Mouse (Mus musculus) ES-E14 (cell line): ENCODE data around the gene Med25. TPM values are rescaled to one million over a fixed set of nuclear protein-coding genes. Genes with fewer than 3 reads are reported as not detected.
A peak's percentile ranks its signal among the peaks of the same experiment; 100 is the strongest.

Experiments
- DNase-seq: peaks from one replicate; pipeline ENCODE4 v3.0.0-alpha.2; 2013; ENCODE audit warnings: low read depth, low spot score
- H3K27ac ChIP-seq: 2 replicates; pipeline ENCODE4 v1.5.1; 2012; ENCODE audit warnings: low read depth, mild to moderate bottlenecking, low read length, moderate library complexity, mixed read lengths; ENCODE audit not compliant: poor library complexity, insufficient read depth, severe bottlenecking
- H3K36me3 ChIP-seq: 2 replicates; pipeline ENCODE4 v1.6.1; 2012; ENCODE audit warnings: mild to moderate bottlenecking, low read length, moderate library complexity, mixed read lengths; ENCODE audit not compliant: control insufficient read depth, poor library complexity, insufficient read depth, severe bottlenecking
- H3K4me1 ChIP-seq, 2 experiments: fragments of 150-350 bp in 1 of 2; sonication (generic) in 1 of 2; 2 replicates each; pipeline ENCODE4 v1.6.1; 2012; ENCODE audit warnings: low read length in 2 of 2, mild to moderate bottlenecking in 1 of 2, mixed read lengths in 1 of 2; ENCODE audit not compliant: control insufficient read depth in 2 of 2, insufficient read depth in 2 of 2, poor library complexity in 1 of 2
- H3K4me3 ChIP-seq, 2 experiments: fragments of 150-350 bp in 1 of 2; sonication (generic) in 1 of 2; 2 replicates each; pipeline ENCODE4 v1.5.1; 2012; ENCODE audit warnings: low read length in 2 of 2, low read depth in 1 of 2, mild to moderate bottlenecking in 1 of 2, mixed read lengths in 1 of 2; ENCODE audit not compliant: insufficient read depth in 1 of 2, poor library complexity in 1 of 2, severe bottlenecking in 1 of 2
- H3K9ac ChIP-seq: 2 replicates; pipeline ENCODE4 v1.6.1; 2012; ENCODE audit warnings: low read depth, mild to moderate bottlenecking, low read length, mixed read lengths; ENCODE audit not compliant: poor library complexity, insufficient read depth, severe bottlenecking
- H3K9me3 ChIP-seq: fragments of 150-350 bp; sonication (generic); 2 replicates; pipeline ENCODE4 v1.6.1; 2012; ENCODE audit warnings: low read depth, mild to moderate bottlenecking, low read length; ENCODE audit not compliant: control insufficient read depth, insufficient read depth
- CHD2 ChIP-seq: IDR thresholded peaks from 2 replicates; pipeline ENCODE4 v1.6.1; 2014; ENCODE audit warnings: mild to moderate bottlenecking, low read depth, low read length, inconsistent platforms
- HCFC1 ChIP-seq: IDR thresholded peaks from 2 replicates; pipeline ENCODE4 v1.6.1; 2012; ENCODE audit warnings: low read length, inconsistent platforms, borderline replicate concordance; ENCODE audit not compliant: insufficient read depth
- MAFK ChIP-seq: IDR thresholded peaks from 2 replicates; pipeline ENCODE4 v1.6.1; 2014; ENCODE audit warnings: mild to moderate bottlenecking, low read depth, low read length, inconsistent platforms; ENCODE audit not compliant: insufficient read depth
- ZC3H11A ChIP-seq: IDR thresholded peaks from 2 replicates; pipeline ENCODE4 v1.6.1; 2012; ENCODE audit warnings: low read depth, mild to moderate bottlenecking, inconsistent platforms, low read length, borderline replicate concordance
- ZNF384 ChIP-seq: IDR thresholded peaks from 2 replicates; pipeline ENCODE4 v1.6.1; 2012; ENCODE audit warnings: low read depth, low read length, inconsistent platforms
- in situ Hi-C, 2 experiments: fragments of 600-800 bp; cut with MboI; formaldehyde crosslinking; loops; one replicate each; pipeline ENCODE4 v1.15.1; 2025; ENCODE audit warnings: low sequenced_read_pairs in 2 of 2, inconsistent platforms in 1 of 2; ENCODE audit not compliant: unreplicated experiment in 2 of 2
- total RNA-seq: library from RNA; depleted of rRNA; stranded (reverse); fragments of 300-350 nt; gene quantifications from 2 replicates; pipeline ENCODE4 v1.2.3, GENCODE M21; 2012

Med25 gene
- total RNA-seq, 1 experiment: 88.2 TPM

GRCm38 (mm10) chr7:44925468-44925867, 33.0 kb upstream of the Med25 start:
- H3K4me1 ChIP-seq: peaks cover 0 to 12% of the 10 kb centered on the region in 2 experiments; a peak in 2 of 4 replicates
- no peak overlapping the region for H3K27ac ChIP-seq
- no peak overlapping the region for H3K4me3 ChIP-seq
- no peak overlapping the region for H3K9ac ChIP-seq
- peaks cover 5% of the 10 kb centered on the region; the same call in 1 of the 2 replicates for H3K36me3 ChIP-seq
- in situ Hi-C loops: no loop called here
- TF ChIP-seq CHD2 (no peak), MAFK (no peak), ZC3H11A (no peak), ZNF384 (no peak), HCFC1 (no peak)
- peak; percentile 63 for DNase-seq
- no peaks in the 10 kb centered on the region for H3K9me3 ChIP-seq

- TF ChIP-seq ZNF384: no peak
- TF ChIP-seq CHD2: no peak
- no peak for TF ChIP-seq ZC3H11A
- no peak for TF ChIP-seq HCFC1
- TF ChIP-seq MAFK: no peak
Observed at GRCm38 (mm10) chr7:44922530-44922929, 30.0 kb upstream of the Med25 start.

GRCm38 (mm10) chr7:44919127-44919526, 26.6 kb upstream of the Med25 start:
- peaks cover 13% of the 10 kb centered on the region for H3K36me3 ChIP-seq

More at GRCm38 (mm10) chr7:44922530-44922929, 30.0 kb upstream of the Med25 start:
- DNase-seq: no peak
- Histone ChIP-seq H3K9me3 (no peaks in the 10 kb centered on the region), H3K9ac (no peak overlapping the region), H3K4me3 (no peak overlapping the region), H3K36me3 (peaks cover 5% of the 10 kb centered on the region; the same call in 1 of the 2 replicates), H3K27ac (no peak overlapping the region), H3K4me1 (peaks cover 0 to 3% of the 10 kb centered on the region in 2 experiments; a peak in 1 of 4 replicates)
- in situ Hi-C loops: no loop called here

GRCm38 (mm10) chr7:44918219-44918618, 25.7 kb upstream of the Med25 start:
- Histone ChIP-seq H3K4me1 (peaks cover 0 to 5% of the 10 kb centered on the region in 2 experiments; a peak in 3 of 4 replicates), H3K9ac (no peak overlapping the region), H3K36me3 (peaks cover 13% of the 10 kb centered on the region), H3K27ac (no peak overlapping the region), H3K9me3 (no peaks in the 10 kb centered on the region), H3K4me3 (no peak overlapping the region)
- in situ Hi-C loops: no loop called here
- no peak for TF ChIP-seq HCFC1
- TF ChIP-seq ZNF384: no peak
- no peak for TF ChIP-seq CHD2
- TF ChIP-seq ZC3H11A: no peak
- no peak for TF ChIP-seq MAFK
- DNase-seq: no peak

More at GRCm38 (mm10) chr7:44919127-44919526, 26.6 kb upstream of the Med25 start:
- no peaks in the 10 kb centered on the region for H3K9me3 ChIP-seq
- H3K27ac ChIP-seq: no peak overlapping the region
- DNase-seq: no peak
- in situ Hi-C loops: no loop called here
- H3K4me3 ChIP-seq: no peak overlapping the region
- peaks cover 0 to 3% of the 10 kb centered on the region in 2 experiments; a peak in 1 of 4 replicates for H3K4me1 ChIP-seq
- H3K9ac ChIP-seq: no peak overlapping the region
- TF ChIP-seq CHD2 (no peak), HCFC1 (no peak), MAFK (no peak), ZC3H11A (no peak), ZNF384 (no peak)

- no peak overlapping the region for H3K27ac ChIP-seq
- no peak overlapping the region for H3K9ac ChIP-seq
Observed at GRCm38 (mm10) chr7:44916881-44917280, 24.4 kb upstream of the Med25 start.

More at GRCm38 (mm10) chr7:44916881-44917280, 24.4 kb upstream of the Med25 start:
- Histone ChIP-seq H3K4me1 (peaks cover 0 to 2% of the 10 kb centered on the region in 2 experiments; a peak in 3 of 4 replicates), H3K9me3 (no peaks in the 10 kb centered on the region), H3K36me3 (peaks cover 14% of the 10 kb centered on the region), H3K4me3 (no peak overlapping the region)
- no peak for TF ChIP-seq ZC3H11A
- no peak for TF ChIP-seq HCFC1
- no peak for TF ChIP-seq MAFK
- no peak for TF ChIP-seq CHD2
- TF ChIP-seq ZNF384: no peak
- no peak for DNase-seq
- in situ Hi-C loops: no loop called here
